Mouse (Mus musculus) kidney, adult 2 months (tissue): ENCODE measurements around the gene B4galnt1.
"Not testable (repeated sequence)": the region's sequence is repeated elsewhere in the genome, so short reads cannot be mapped to it uniquely, and the experiment has no call there.

Experiments
- CTCF ChIP-seq: fragments of 200-500 bp; conservative IDR thresholded peaks from 2 replicates; pipeline ENCODE4 v1.5.1; 2011; ENCODE audit warnings: low read depth, mild to moderate bottlenecking, control low read depth, low read length, moderate library complexity, mixed read lengths; ENCODE audit not compliant: insufficient read depth, insufficient read length
- POLR2A ChIP-seq: fragments of 200-500 bp; IDR thresholded peaks from one replicate; pipeline ENCODE4 v1.6.1; 2011; ENCODE audit warnings: low read depth, low read length, control low read depth

DNA sequence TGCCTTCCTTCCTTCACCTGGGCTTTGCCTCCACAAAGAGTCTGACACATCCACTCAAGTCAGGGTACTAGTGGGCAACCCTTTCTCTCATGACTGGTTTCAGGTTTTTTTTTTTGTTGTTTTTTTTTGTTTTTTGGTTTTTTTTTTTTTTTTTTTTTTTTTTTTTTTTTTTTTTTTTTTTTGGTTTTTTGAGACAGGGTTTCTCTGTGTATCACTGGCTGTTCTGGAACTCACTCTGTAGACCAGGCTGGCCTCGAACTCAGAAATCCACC, 27.0 kb downstream of the B4galnt1 start:
- not testable (repeated sequence) for TF ChIP-seq CTCF, POLR2A
